Mouse (Mus musculus) heart, embryonic 12.5 days (tissue): ENCODE results near the gene Tox2. TPM values are rescaled to one million over a fixed set of nuclear protein-coding genes. Genes with fewer than 3 reads are reported as not detected.

Experiments used
- ATAC-seq: fragments of 200-750 bp; cut with Nextera tagmentation; 2 replicates; pipeline ENCODE4 v1.8.0; 2017; ENCODE audit warnings: moderate TSS enrichment, moderate library complexity; ENCODE audit not compliant: insufficient number of reproducible peaks, low FRiP score
- H3K27ac ChIP-seq: fragments of 300-500 bp; sonication (generic); 2 replicates; pipeline ENCODE4 v1.5.1; 2016; ENCODE audit warnings: mild to moderate bottlenecking, moderate library complexity; ENCODE audit not compliant: poor library complexity, severe bottlenecking
- H3K27me3 ChIP-seq: fragments of 300-500 bp; sonication (generic); replicated peaks from 2 replicates; pipeline ENCODE4 v1.6.1; 2016; ENCODE audit warnings: mild to moderate bottlenecking, moderate library complexity
- H3K36me3 ChIP-seq: fragments of 300-500 bp; sonication (generic); 2 replicates; pipeline ENCODE4 v1.6.1; 2016; ENCODE audit warnings: mild to moderate bottlenecking, moderate library complexity
- H3K4me1 ChIP-seq: fragments of 300-500 bp; sonication (generic); replicated peaks from 2 replicates; pipeline ENCODE4 v1.6.1; 2016; ENCODE audit warnings: mild to moderate bottlenecking
- H3K4me2 ChIP-seq: fragments of 300-500 bp; sonication (generic); 2 replicates; pipeline ENCODE4 v1.6.1; 2016; ENCODE audit warnings: mild to moderate bottlenecking, moderate library complexity
- H3K4me3 ChIP-seq: fragments of 300-500 bp; sonication (generic); 2 replicates; pipeline ENCODE4 v1.5.1; 2016; ENCODE audit warnings: mild to moderate bottlenecking
- H3K9ac ChIP-seq: fragments of 300-500 bp; sonication (generic); 2 replicates; pipeline ENCODE4 v1.6.1; 2016; ENCODE audit warnings: mild to moderate bottlenecking, moderate library complexity
- H3K9me3 ChIP-seq: fragments of 300-500 bp; sonication (generic); replicated peaks from 2 replicates; pipeline ENCODE4 v1.6.1; 2016; ENCODE audit warnings: mild to moderate bottlenecking, moderate library complexity
- WGBS: fragments of 180-500 bp; shearing (Covaris S2); methylation state at CpG from one replicate; pipeline ENCODE4 v1.1.7; 2016; 5-methylcytosine and 5-hydroxymethylcytosine counted together
- polyA plus RNA-seq: library from polyadenylated mRNA; unstranded; fragments of >200 nt; fragmentation: Nextera tagmentation; extraction: Ambion mirVana; gene quantifications from 2 replicates; pipeline ENCODE4 v1.2.1, GENCODE M21; 2016

The Tox2 gene
- polyA plus RNA-seq, 1 experiment from 2014 or later, result 2.4 TPM

- Histone ChIP-seq H3K4me1 (peaks cover 69% of the 10 kb centered on the region), H3K4me3 (no peak overlapping the region), H3K27ac (peak overlapping the region; percentile 32), H3K27me3 (peaks cover 9% of the 10 kb centered on the region; the same call in 1 of the 2 replicates), H3K9ac (peak overlapping the region; percentile 1; the same call in 1 of the 2 replicates), H3K36me3 (peaks cover 68% of the 10 kb centered on the region), H3K4me2 (no peak overlapping the region), H3K9me3 (no peaks in the 10 kb centered on the region)
- WGBS, result 44% methylated on average over 4 of the region's 4 CpGs
- ATAC-seq, result no peak
Observed at GRCm38 (mm10) chr2:163370175-163370574, 167.2 kb downstream of the Tox2 start.

DNA sequence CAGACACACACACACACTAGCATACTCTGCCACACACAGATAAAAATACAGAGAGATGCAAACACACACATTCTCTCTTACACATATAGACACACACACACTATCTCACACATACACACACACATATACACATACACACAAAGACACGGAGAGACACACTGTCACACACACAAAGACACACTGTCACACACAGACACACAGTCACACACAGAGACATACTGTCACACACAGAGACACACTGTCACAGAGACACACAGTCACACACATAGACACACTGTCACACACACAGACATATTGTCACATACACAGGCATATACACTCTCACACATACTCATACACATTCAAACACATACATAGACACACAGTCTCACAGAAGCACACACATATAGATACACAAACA, 169.7 kb downstream of the Tox2 start:
- peaks cover 74% of the 10 kb centered on the region for H3K36me3 ChIP-seq
- no peak overlapping the region; the same call in 1 of the 2 replicates for H3K27ac ChIP-seq
- H3K9me3 ChIP-seq, result no peaks in the 10 kb centered on the region
- H3K4me2 ChIP-seq, result no peak overlapping the region
- WGBS, result 80% methylated on average over 1 of the region's 1 CpGs
- no peak overlapping the region for H3K9ac ChIP-seq
- H3K4me1 ChIP-seq, result peaks cover 87% of the 10 kb centered on the region
- no peak overlapping the region for H3K4me3 ChIP-seq
- peaks cover 25% of the 10 kb centered on the region for H3K27me3 ChIP-seq
- no peak for ATAC-seq

Other genes with a start within 250 kb of the Tox2 start
- 0.09 TPM in 1 of 2 replicates, not detected in the other for gene Sgk2, start 215.8 kb upstream of the Tox2 start, polyA plus RNA-seq
- gene Ift52, start 185.8 kb upstream of the Tox2 start, polyA plus RNA-seq, result 41.4 and 41.7 TPM in 2 replicates
- 21.3 and 21.9 TPM in 2 replicates for gene Mybl2, start 148.4 kb upstream of the Tox2 start, polyA plus RNA-seq
- not detected in 2 replicates for gene Gtsf1l, start 115.3 kb upstream of the Tox2 start, polyA plus RNA-seq
- 62.5 and 62.7 TPM in 2 replicates for gene Jph2, start 194.9 kb downstream of the Tox2 start, polyA plus RNA-seq
- gene Oser1, start 221.6 kb downstream of the Tox2 start, polyA plus RNA-seq, result 55.3 and 57.2 TPM in 2 replicates
- 0.19 and 0.63 TPM in 2 replicates for gene Gdap1l1, start 235.4 kb downstream of the Tox2 start, polyA plus RNA-seq